Mouse (Mus musculus): Measurements from ENCODE around the gene Stox2.

Stox2 gene

GRCm38 (mm10) chr8:47242207-47243004, 203.8 kb downstream of the Stox2 start:
- DNase-seq (ENCODE audit: low spot score in 2 of 2) = no peak

- no peak for DNase-seq (ENCODE audit: low spot score in 2 of 2)
Measured at GRCm38 (mm10) chr8:47241421-47242078, 204.6 kb downstream of the Stox2 start.

GRCm38 (mm10) chr8:47240871-47241270, 205.3 kb downstream of the Stox2 start:
- DNase-seq (ENCODE audit: low spot score in 2 of 2) = no peak

- no peak for DNase-seq (ENCODE audit: low spot score in 2 of 2)
Measured at GRCm38 (mm10) chr8:47240266-47240665, 205.9 kb downstream of the Stox2 start.

GRCm38 (mm10) chr8:47232081-47232480, 214.1 kb downstream of the Stox2 start:
- no peak for DNase-seq (ENCODE audit: low spot score in 2 of 2)

GRCm38 (mm10) chr8:47230057-47230456, 216.1 kb downstream of the Stox2 start:
- no peak for DNase-seq (ENCODE audit: low spot score in 2 of 2)

- DNase-seq (ENCODE audit: low spot score in 2 of 2) = no peak
Measured at GRCm38 (mm10) chr8:47221851-47222250, 224.3 kb downstream of the Stox2 start.

GRCm38 (mm10) chr8:47221191-47221590, 225.0 kb downstream of the Stox2 start:
- DNase-seq (ENCODE audit: low spot score in 2 of 2) = no peak

GRCm38 (mm10) chr8:47220390-47220789, 225.8 kb downstream of the Stox2 start:
- no peak for DNase-seq (ENCODE audit: low spot score in 2 of 2)

GRCm38 (mm10) chr8:47218536-47218935, 227.6 kb downstream of the Stox2 start:
- no peak for DNase-seq (ENCODE audit: low spot score in 2 of 2)

GRCm38 (mm10) chr8:47218021-47218420, 228.1 kb downstream of the Stox2 start:
- no peak for DNase-seq (ENCODE audit: low spot score in 2 of 2)

- no peak for DNase-seq (ENCODE audit: low spot score in 2 of 2)
Measured at GRCm38 (mm10) chr8:47212124-47212523, 234.0 kb downstream of the Stox2 start.

- DNase-seq (ENCODE audit: low spot score in 2 of 2) = no peak
Measured at GRCm38 (mm10) chr8:47211226-47211625, 234.9 kb downstream of the Stox2 start.

- DNase-seq (ENCODE audit: low spot score in 2 of 2) = no peak
Measured at GRCm38 (mm10) chr8:47208246-47208645, 237.9 kb downstream of the Stox2 start.

GRCm38 (mm10) chr8:47206640-47207237, 239.4 kb downstream of the Stox2 start:
- DNase-seq (ENCODE audit: low spot score in 2 of 2) = no peak

GRCm38 (mm10) chr8:47205472-47205871, 240.7 kb downstream of the Stox2 start:
- no peak for DNase-seq (ENCODE audit: low spot score in 2 of 2)

- no peak for DNase-seq (ENCODE audit: low spot score in 2 of 2)
Measured at GRCm38 (mm10) chr8:47196391-47196790, 249.8 kb downstream of the Stox2 start.

GRCm38 (mm10) chr8:47193321-47193996, 252.7 kb downstream of the Stox2 start:
- DNase-seq (ENCODE audit: low spot score in 2 of 2) = no peak

GRCm38 (mm10) chr8:47191444-47192365, 254.5 kb downstream of the Stox2 start:
- DNase-seq (ENCODE audit: low spot score in 2 of 2) = peak in 1 of 2 experiments; percentile 62

GRCm38 (mm10) chr8:47185396-47185795, 260.8 kb downstream of the Stox2 start:
- DNase-seq (ENCODE audit: low spot score in 2 of 2) = no peak
